Mouse (Mus musculus) thymus, postnatal 0 days (tissue): Measurements from ENCODE around the gene Stoml2. TPM values are rescaled to one million over a fixed set of nuclear protein-coding genes. Genes with fewer than 3 reads are reported as not detected.

ENCODE experiments used
- DNase-seq: peaks from one replicate; pipeline ENCODE4 v3.0.0-alpha.2; 2015; ENCODE audit warnings: low spot score
- polyA plus RNA-seq: library from polyadenylated mRNA; unstranded; fragments of >200 nt; fragmentation: Nextera tagmentation; extraction: Ambion mirVana; gene quantifications from 2 replicates; pipeline ENCODE4 v1.2.1, GENCODE M21; 2015

The Stoml2 gene
- polyA plus RNA-seq, result 207 and 226 TPM in 2 replicates

DNA sequence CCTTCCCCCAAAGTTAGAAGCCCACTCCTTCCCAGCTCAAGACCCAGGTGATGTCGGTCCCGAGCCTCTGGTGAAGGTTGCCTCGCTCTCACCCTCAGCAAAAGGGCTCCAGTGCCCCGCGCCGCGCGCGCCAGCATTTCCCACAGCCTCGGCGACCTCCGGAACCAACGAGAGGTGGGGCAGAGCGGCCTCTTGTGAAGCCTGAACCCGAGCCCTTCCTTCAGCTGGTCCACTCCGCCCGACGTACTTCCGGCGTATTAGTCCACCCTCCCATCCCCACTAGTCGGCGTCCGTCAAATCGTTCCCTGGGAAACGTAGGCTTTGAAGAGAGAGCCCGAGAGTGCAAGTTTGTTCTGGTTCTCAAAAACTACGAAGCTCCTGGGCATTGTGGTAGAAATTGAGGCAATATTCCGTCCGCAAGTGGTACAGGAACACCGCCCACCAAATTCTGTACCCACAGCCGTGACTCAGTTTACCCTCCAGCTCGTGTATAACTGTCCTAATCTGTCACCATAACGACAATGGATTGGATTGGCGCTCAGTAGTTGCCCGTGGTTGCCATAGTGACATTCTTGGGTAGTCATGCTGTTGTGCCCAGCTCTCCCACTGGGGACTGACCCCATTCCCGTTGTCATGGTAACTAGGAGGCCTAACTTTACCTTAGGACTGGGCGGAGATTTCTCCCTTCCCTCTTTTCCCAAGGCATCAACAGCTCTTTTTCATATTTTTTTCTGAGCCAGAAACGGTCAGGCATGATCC lies at the start of gene Stoml2:
Gene Stoml2 (minus strand): TSS at position 474 of the 759 bp plus-strand sequence.
- DNase-seq, result peak; percentile 85

GRCm38 (mm10) chr4:43078071-43078718 lies 46.7 kb upstream of the Stoml2 start:
- no peak for DNase-seq

GRCm38 (mm10) chr4:43074923-43075322 lies 43.4 kb upstream of the Stoml2 start:
- DNase-seq, result no peak

GRCm38 (mm10) chr4:43065471-43065870 lies 34.0 kb upstream of the Stoml2 start:
- no peak for DNase-seq

DNA sequence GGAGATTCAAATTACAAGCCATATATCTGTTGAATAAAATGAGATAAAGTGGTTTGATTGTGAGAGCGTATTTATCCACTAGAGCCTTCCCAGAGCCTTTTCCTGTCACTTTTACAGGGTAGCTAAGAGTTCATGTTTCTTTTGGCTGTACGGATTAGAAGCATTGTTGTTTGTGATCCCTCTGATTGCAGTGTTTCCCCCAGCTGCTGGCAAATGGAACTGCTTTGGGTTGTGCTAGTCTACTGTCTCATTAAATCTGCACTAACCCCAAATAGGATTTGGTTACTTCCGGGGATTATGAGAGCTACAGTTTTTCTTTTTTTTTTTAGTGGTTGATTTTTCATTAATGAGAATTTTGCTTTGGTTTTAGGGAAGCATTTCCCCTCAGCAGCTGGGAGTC lies 28.8 kb upstream of the Stoml2 start:
- no peak for DNase-seq

DNA sequence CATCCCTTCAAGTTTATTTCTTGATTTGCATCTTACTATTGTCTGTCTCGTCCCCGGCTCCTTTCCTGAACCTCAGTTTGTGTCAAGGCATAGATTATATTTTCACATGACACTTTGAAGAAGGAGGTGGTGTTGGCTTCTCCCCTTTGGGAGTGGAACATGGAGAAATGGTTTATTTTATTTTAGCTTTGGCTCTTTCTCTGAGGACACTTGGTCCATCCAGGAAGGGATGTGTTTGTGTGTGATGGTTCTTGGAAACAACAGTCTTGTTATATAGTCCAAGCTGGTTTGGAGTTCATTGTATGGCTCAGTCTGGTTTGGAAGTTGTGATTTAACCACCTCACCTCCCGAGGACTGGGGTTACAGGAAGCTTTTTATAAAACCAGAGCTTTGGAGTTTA lies 28.2 kb upstream of the Stoml2 start:
- no peak for DNase-seq

- DNase-seq, result peak; percentile 32
Observed at GRCm38 (mm10) chr4:43058753-43059654, 27.5 kb upstream of the Stoml2 start, which contains the start of gene Unc13b. Gene Unc13b, plus strand, starts transcription at chr4:43058953.

DNA sequence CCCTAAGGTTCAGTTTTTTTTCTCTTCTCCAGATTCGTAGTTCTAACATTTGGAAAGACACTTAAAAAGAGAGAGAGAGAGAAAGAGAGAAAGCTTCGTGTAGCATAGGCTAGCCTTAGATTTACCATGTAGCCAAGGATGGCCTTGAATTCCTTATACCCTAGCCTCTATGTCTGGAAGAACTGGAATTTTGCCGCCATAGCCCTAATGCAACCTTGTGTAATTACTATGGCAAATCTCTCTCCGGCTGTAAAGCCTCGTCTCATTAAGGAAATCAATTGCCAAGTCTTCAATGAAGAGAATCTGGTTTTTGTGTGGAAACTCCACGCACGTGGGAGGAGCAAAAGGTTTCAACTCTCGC lies 26.9 kb upstream of the Stoml2 start:
- no peak for DNase-seq

- DNase-seq, result no peak
Observed at GRCm38 (mm10) chr4:43057654-43058053, 26.1 kb upstream of the Stoml2 start.

GRCm38 (mm10) chr4:43052627-43053026 lies 21.1 kb upstream of the Stoml2 start:
- DNase-seq, result peak; percentile 66

- peak; percentile 82 for DNase-seq
Observed at GRCm38 (mm10) chr4:43047231-43047630, 15.7 kb upstream of the Stoml2 start.

- DNase-seq, result no peak
Observed at GRCm38 (mm10) chr4:43046607-43047006, 15.1 kb upstream of the Stoml2 start.

DNA sequence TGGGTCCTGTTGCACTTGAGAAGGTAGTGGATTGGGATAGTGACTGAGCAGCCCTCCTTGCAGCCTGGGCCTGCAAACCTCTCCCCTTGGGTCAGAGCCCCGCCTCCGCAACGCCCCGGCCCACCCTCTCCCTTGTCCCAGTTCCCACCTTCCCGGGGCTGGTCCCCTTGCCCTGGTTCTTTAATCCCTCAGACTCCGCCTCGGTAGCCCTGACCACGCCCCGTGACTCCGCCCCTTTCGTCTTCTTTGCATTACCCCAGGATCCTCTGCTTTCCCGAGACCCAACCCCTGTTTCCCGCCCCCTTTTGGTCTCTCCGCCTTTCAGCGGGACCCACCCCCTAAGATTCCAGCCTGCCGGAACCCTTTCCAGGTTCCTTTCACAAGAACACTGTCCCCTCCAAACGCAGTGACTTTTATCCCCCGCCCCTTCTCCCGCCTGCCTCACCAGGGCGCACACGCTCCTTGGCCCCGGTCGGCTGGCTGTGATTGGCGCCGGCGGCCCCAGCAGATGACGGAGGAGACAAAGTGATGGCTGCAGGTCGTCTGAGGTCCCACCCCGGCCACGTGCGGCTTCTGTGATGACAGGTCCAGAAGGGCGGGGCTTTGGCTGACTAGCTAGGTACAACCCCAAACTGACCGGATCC lies 14.3 kb upstream of the Stoml2 start, which contains the start of gene Fam214b:
Gene Fam214b (minus strand): TSS at position 562 of the 644 bp plus-strand sequence.
- peak; percentile 80 for DNase-seq

- no peak for DNase-seq
Observed at GRCm38 (mm10) chr4:43045285-43045658, 13.8 kb upstream of the Stoml2 start.

- DNase-seq, result no peak
Observed at GRCm38 (mm10) chr4:43044673-43045072, 13.2 kb upstream of the Stoml2 start.

DNA sequence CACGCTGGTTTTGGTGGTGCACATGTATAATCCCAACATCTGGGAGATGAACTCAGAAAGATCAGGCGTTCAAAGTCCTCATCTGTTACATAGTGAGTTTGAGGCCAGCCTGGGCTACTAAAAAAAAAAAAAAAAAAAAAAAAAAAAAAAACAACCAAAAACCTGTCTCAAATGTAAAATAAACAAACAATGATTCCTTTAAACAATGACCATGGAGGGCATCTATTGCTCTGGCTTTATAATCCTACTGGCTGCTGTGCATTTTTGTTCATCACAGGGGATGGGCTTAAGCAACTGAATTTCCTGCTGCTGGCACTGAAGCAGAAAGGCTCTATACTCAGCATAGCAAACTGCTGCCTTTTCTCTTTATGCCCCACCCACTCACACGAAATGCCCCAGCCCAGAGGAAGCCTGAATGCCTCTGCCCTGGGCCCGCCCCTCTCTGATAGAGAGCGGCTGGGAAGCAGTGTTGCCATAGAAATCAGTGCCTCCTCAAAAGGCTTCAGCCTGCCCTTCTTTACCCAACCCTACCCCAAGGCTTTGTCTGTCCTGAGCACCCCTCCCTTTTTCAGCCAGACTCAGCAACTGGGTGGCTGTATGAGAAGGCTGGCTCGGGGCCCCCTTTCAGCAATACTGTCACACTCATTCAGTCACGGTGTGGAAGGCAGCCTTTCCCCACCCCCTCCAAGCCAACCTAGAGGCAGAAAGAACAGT lies 12.3 kb upstream of the Stoml2 start:
- DNase-seq, result peak; percentile 58

- DNase-seq, result no peak
Observed at GRCm38 (mm10) chr4:43040881-43041547, 9.5 kb upstream of the Stoml2 start.

DNA sequence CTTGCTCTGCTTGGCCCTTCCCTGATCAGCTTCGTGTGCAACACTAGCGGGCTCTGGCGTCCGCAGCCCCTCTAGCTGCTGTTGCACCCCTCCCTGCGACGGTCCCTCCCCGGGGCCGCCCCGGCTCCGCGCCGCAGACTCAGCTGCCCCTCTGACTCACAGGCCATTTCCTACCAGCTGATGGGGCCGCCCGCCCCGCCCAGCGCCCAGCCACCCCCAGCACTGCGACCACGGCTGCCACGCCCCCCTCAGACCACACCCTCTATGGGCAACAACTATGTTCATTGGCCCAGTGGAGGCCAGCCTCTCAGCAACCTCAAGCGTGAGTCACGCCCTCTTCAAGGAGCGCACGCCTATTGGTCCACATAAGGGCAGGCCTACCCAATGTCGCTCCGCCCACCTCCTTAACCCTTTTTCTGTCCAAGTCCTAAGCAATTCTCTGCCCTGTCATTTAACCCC lies 8.6 kb upstream of the Stoml2 start:
- peak; percentile 94 for DNase-seq

DNA sequence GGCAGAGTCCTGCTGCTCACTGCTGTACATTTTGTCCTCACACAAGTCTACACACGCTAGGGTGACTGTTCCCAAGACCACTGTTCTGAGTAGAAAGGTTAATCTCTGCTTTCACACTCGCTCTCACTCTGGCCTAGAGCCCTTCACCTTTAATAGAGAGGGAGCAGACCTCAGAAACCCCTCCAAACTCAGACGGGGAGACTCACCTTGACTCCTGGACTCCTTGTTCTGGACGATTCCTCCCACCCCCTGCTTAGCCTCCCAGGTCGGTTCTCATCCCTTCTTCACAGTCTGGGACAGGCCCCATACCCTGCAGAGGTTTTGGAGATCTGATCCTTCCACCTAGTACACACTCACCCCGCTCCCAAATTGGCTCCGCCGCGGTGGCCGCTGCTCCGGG lies 8.1 kb upstream of the Stoml2 start:
- DNase-seq, result no peak
